Mouse (Mus musculus) cerebellum, postnatal 14 days (tissue): ENCODE data around the gene Vti1b.
"Not testable (repeated sequence)": the region's sequence is repeated elsewhere in the genome, so short reads cannot be mapped to it uniquely, and the experiment has no call there.

Source experiments
- DNase-seq, 2 experiments: peaks; one replicate each; pipeline ENCODE4 v3.0.0; 2021; ENCODE audit warnings: mixed read lengths in 2 of 2

Vti1b gene

GRCm38 (mm10) chr12:79172019-79172941, at the start of gene Vti1b:
TSS of gene Vti1b (minus strand) at chr12:79172667.
- peak; percentile 87 to 93 for DNase-seq

- no peak for DNase-seq
Observed at GRCm38 (mm10) chr12:79217511-79217910, 45.0 kb upstream of the Vti1b start.

- no peak for DNase-seq
Observed at GRCm38 (mm10) chr12:79211447-79211846, 39.0 kb upstream of the Vti1b start.

- peak; percentile 41 to 58 for DNase-seq
Observed at GRCm38 (mm10) chr12:79208703-79209464, 36.4 kb upstream of the Vti1b start, which contains the start of gene Rdh12. TSS of gene Rdh12 (plus strand) at chr12:79208914.

- no peak for DNase-seq
Observed at GRCm38 (mm10) chr12:79201882-79202281, 29.4 kb upstream of the Vti1b start.

- no peak for DNase-seq
Observed at GRCm38 (mm10) chr12:79197105-79197504, 24.6 kb upstream of the Vti1b start.

- DNase-seq, result peak; percentile 81 to 84
Observed at GRCm38 (mm10) chr12:79193441-79193840, 21.0 kb upstream of the Vti1b start.

- no peak for DNase-seq
Observed at GRCm38 (mm10) chr12:79192193-79192592, 19.7 kb upstream of the Vti1b start, which contains the start of gene Rdh11. TSS of gene Rdh11 (minus strand) at chr12:79192293.

- peak; percentile 80 to 82 for DNase-seq
Observed at GRCm38 (mm10) chr12:79191701-79192100, 19.2 kb upstream of the Vti1b start.

- peak; percentile 79 to 84 for DNase-seq
Observed at GRCm38 (mm10) chr12:79190931-79191673, 18.6 kb upstream of the Vti1b start.

- not testable (repeated sequence) for DNase-seq
Observed at GRCm38 (mm10) chr12:79185160-79185559, 12.7 kb upstream of the Vti1b start.

GRCm38 (mm10) chr12:79175998-79176397, 3.5 kb upstream of the Vti1b start:
- DNase-seq, result no peak

GRCm38 (mm10) chr12:79173721-79174120, 1.3 kb upstream of the Vti1b start:
- DNase-seq, result peak; percentile 23 to 40

GRCm38 (mm10) chr12:79171269-79171995, 1.0 kb downstream of the Vti1b start:
- peak; percentile 11 to 14 for DNase-seq

- DNase-seq, result no peak
Observed at GRCm38 (mm10) chr12:79170421-79170820, 2.0 kb downstream of the Vti1b start.

GRCm38 (mm10) chr12:79169173-79169572, 3.3 kb downstream of the Vti1b start:
- DNase-seq, result no peak

GRCm38 (mm10) chr12:79162876-79163275, 9.6 kb downstream of the Vti1b start:
- no peak for DNase-seq

- DNase-seq, result no peak
Observed at GRCm38 (mm10) chr12:79149653-79150052, 22.8 kb downstream of the Vti1b start.

- DNase-seq, result no peak
Observed at GRCm38 (mm10) chr12:79141384-79141783, 31.1 kb downstream of the Vti1b start.

GRCm38 (mm10) chr12:79140811-79141210, 31.7 kb downstream of the Vti1b start:
- no peak for DNase-seq

- no peak for DNase-seq
Observed at GRCm38 (mm10) chr12:79139417-79139816, 33.0 kb downstream of the Vti1b start.

GRCm38 (mm10) chr12:79138999-79139398, 33.5 kb downstream of the Vti1b start:
- no peak for DNase-seq
